Mouse (Mus musculus): ENCODE measurements at regions not wholly inside any gene's neighbourhood (a gene's known extent, or its start where the extent isn't known, plus 50 kb on each side); places are given as distances from the start of the nearest gene placed in this dataset.
A peak's percentile ranks its signal among the peaks of the same experiment; 100 is the strongest.

- no peak for DNase-seq (ENCODE audit: low spot score)
Measured at GRCm38 (mm10) chr4:53219351-53219750, 59.7 kb upstream of the Abca1 start.

GRCm38 (mm10) chr4:53218752-53219151 lies 59.1 kb upstream of the Abca1 start:
- DNase-seq (ENCODE audit: low spot score) = no peak

- DNase-seq (ENCODE audit: low spot score) = no peak
Measured at GRCm38 (mm10) chr4:53218291-53218640, 58.6 kb upstream of the Abca1 start.

- DNase-seq (ENCODE audit: low spot score) = peak; percentile 30
Measured at GRCm38 (mm10) chr4:53217608-53218290, 58.1 kb upstream of the Abca1 start.

- DNase-seq (ENCODE audit: low spot score) = no peak
Measured at GRCm38 (mm10) chr4:53212541-53212940, 52.8 kb upstream of the Abca1 start.

- DNase-seq (ENCODE audit: low spot score) = no peak
Measured at GRCm38 (mm10) chr4:53210685-53211084, 51.0 kb upstream of the Abca1 start.
